Mouse (Mus musculus) monocyte, adult 2 months (primary cell): ENCODE results near the gene Zfp341.

Experiments used
- DNase-seq, 2 experiments: peaks; one replicate each; pipeline ENCODE4 v3.0.0; 2022; ENCODE audit warnings: low spot score in 2 of 2, low read depth in 1 of 2

Gene Zfp341

DNA sequence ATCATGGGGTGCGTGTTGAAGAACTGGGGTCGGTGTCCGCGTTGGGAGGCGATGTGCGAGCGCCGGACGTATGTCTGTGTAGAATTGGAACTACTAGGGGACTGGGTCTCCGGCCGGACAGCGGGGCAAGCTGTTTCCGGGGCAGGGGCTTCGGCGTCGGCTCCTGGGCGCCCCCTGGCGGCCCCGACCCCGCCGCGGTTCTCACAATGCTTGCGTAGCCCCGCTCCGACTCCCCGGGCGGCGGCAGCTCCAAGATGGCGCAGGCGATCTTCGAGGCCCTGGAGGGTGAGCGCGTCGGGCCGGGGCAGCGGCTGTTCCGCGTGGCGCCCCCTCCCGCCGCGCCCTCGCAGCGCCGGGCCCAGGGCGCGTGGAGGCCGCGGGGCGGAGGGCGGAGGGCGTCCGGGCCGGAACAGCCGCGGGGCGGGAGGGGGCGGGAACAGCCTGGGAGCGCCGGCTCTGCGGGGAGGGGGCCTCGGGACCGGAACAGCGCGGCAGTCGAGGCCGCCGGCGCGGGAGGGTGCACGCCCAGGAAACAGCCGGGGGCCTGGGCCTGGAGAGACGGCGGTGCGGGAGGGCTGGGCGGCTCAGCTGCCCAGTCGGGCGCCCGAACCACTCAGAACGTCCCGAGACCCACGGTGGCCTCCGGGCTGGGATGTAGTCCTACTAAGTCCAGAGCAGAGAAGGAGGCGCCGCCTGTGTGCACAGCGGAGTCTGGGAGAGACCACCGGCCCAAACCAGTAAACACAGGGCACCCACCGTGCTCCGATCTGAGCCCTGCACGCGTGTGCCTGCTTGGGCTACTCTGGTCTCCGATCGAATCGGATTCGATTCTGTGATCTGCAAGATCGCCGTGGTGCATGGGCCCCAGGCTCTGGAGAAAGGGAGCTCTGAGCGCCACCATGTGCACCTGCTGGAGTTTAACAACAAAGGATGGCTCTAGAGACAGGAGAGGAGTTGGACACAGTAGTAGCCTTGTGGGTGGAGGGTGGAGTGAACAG, at the start of gene Zfp341, which contains the start of gene 4930519P11Rik:
TSS of gene Zfp341 (plus strand) at position 180 of the 998 bp plus-strand sequence.
TSS of gene 4930519P11Rik (minus strand) at position 320 of the 998 bp plus-strand sequence.
- DNase-seq: peak; percentile 69 to 82

DNA sequence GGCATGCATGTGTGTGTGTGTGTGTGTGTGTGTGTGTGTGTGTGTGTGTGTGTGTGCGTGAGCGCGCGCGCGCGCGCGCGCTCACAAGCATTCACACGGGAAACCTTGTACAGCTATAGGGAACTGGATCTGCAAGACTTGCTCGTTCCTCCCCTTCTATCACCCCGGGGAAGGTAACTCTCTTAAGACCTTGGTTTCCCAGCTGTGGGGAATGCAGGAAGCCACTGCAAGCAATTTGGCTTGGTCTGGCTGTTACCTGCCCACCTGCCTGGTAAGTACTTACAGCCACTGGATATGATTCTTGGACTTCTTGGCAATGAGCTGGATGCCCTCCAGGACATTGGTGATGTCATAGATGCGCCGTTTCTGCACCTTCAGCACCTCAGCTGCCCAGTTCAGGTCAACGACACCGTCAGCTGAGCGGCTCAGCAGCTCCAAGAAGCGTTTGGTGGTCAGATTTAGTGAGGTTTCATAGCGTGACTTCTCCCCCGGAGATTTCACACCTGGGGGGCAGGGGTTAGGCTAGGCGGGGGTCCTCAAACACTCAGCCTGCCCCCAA, 49.4 kb upstream of the Zfp341 start:
- DNase-seq: no peak

DNA sequence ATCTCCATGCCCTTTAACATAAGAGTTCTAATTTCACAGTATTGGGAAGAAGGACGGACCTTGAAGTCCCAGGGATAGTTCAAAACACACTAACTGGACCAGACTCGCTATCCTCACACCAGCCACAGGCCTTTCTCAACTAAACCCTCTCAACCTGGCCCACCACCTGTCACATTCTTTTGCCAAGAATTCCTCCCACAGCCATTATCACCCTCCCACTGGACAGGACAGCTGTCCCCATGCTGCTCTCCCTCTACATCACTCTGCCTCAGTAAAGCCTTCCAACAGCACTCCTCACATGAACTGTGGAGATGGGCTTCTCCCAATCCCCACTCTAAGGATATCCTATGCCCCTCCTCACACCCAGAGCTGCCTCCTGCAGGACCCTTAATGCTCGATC, 47.5 kb upstream of the Zfp341 start:
- no peak for DNase-seq

DNA sequence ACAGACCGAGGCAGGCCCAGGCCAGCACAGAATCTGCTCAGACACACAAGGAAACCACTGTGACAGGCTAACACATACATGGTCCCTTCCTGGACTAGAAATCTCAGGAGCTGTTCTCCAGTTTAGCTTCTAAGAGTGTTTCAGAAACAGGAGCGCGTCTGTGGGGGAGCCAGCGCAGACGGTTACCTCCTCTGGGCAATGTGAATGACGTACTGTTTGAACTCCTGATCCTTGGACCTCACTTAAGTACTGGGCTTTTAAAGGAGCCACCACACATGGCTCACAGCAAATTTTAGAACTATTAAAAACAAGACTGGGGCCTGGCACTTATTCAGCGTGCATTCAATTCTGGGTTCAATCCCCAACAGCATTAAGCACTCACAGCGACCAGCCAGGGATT, 46.5 kb upstream of the Zfp341 start:
- no peak for DNase-seq

DNA sequence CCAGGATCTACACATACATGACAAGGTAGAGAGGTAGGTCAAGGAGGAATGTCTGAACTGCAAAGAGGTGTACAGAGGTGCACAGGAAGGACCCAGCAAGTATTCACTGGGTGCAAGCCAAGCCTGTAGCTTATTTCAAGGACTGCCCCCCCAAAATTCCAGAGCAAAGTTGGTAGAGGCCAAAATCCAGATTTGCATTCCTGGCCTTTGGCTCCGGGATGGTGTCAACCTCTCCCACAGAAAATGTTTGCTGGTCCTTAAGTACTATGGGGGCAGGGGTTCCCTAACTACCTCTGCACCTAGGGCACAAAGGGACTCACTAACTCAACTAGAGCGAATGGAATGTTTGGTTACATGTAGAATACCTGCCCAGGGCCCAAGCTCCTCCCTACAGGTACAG, 45.3 kb upstream of the Zfp341 start:
- DNase-seq: no peak

DNA sequence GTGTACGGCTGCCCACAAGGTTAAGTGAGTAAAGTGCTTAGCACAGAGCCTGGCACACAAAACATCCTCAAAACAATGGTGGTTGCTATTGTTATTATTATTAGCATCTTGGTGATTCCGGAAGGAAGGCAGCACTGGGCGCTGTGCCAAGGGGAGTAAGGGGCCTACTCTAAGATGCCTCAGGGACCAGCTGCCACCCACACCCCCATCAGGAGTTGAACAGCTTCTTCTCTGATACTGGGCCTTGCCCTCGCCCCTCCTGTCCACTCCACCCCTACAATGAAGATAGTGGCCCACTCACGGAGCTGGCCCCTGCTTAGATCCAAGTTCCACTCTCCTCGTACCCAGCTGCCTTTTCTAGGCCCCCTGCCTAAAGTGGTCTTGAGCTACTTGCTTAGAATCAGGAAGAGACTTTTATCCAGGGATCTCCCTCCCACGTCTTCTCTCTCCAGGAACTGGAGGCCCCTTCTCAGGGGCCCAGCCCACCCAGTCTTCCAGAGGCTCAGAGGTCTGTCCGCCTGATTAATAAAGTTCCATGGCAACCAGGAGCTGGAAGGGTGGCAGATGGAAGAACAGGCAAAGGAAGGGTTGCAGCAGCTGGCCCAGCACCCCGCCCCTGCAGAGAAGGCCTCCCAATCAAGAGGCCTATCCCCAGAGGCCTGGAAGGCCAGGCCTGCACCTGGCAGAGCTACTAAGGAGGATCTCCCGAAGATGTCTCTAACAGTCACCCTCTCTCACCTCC, 44.6 kb upstream of the Zfp341 start:
- DNase-seq: no peak

DNA sequence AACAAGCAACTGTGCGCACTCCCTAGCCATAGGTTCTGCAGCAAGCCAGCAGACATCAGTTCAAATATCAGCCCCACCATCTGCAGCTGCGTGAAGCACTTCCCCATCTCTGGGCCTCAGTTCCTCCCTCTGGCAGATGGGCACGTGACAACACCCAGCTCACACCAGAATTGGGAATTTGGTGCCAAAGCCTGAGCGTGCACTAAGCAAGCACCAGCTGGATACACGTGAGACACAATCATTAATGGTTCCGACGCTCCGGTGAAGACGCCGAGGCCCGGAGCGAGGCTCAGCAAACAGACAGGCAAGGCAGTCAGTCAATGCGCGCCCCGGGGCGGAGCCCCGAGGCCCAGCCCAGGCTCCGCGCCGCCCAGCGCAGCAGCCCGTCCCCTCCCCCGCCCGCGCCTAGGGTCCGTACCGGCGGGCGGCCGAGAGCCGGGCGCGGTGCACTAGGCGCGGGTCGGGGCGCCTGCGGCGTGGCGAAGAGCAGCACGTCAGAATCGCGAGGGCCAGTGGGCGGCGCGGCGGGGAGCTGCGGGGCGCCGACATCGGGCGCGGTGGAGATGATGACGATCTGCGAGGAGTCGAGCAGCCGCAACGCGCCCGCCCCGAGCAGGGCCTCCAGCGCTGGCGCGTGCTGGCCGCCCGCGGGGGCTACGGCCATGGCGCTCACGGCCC, 43.9 kb upstream of the Zfp341 start:
- peak; percentile 53 to 65 for DNase-seq

DNA sequence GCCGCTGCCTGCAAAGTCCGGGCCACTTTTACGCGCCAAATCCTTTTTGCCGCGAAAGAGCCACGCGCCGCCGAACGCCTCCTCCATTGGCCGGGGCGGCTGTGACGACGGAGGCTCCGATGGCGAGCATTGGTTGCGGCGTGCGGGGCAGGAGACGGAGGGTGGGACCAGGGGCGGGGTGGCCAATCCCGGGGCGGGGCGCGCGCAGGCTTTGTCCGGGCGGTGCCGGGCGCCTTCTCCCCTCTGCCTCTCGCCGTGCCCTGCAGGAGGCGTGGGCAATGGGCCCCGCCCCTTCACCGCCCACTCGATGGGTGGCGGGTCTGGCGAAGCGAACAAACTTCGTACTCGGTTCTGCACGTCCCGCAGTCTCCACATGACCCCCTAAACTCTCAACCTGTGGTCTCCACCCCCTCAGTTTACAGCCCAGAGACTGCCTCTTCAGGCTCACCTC, 43.2 kb upstream of the Zfp341 start, which contains the start of gene E2f1:
TSS of gene E2f1 (minus strand) at position 57 of the 451 bp plus-strand sequence.
- peak; percentile 82 to 86 for DNase-seq

DNA sequence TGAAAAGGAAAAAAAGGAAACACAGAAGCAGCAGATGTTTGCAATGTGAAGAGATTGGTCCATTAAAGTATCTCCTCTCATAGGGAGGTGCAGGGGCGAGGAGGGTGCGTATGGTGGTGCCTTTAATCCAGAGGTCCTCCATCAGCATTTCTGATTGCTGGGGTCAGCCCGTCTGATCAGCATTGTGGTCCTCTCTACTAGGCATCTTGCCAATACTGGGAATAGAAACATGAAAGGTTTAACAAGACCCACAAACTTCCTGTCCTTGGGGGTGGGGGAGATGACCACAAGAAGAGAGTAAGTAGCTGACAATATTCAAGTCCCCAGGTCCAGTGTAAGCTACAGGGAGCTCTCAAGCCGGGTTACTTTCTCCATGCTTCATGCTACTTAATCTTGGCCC, 42.4 kb upstream of the Zfp341 start:
- no peak for DNase-seq

DNA sequence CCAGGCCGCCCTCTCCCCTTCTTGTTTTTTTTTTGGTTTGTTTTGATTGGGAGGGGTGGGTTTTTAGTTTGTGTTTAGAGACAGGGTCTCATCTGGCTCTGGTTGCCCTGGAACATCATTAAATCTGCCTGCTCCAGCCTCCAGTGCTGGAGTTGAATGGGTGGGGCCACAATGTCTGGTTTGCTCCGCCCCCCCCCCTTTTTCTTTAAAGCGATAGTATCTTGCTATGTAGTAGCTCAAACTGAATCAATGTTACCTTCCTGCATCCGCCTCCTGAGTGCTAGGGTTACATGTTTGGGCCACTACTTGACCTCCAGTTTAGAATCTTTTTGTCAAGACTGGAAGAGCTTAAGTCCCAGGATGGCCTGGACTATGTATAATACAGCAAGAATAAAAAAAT, 41.8 kb upstream of the Zfp341 start:
- no peak for DNase-seq

DNA sequence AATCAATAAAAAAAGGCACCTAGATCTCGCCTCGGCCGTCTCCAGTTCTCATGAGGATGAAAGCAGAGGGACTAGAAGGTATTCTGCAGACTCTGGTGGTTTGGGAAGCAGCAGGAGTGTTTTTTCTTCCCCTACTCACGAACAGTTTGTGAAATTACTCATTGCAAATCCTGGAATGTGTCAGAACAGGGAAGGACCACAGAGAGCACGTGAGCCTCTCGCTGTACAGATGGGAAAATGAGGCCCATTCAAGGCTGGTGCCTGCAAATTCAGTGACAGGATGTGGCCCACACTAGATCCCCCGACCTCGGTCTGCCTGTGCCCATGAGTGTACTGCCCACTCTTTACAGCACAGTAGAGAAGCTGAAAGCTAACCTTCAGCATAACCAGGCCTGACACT, 41.1 kb upstream of the Zfp341 start:
- no peak for DNase-seq

DNA sequence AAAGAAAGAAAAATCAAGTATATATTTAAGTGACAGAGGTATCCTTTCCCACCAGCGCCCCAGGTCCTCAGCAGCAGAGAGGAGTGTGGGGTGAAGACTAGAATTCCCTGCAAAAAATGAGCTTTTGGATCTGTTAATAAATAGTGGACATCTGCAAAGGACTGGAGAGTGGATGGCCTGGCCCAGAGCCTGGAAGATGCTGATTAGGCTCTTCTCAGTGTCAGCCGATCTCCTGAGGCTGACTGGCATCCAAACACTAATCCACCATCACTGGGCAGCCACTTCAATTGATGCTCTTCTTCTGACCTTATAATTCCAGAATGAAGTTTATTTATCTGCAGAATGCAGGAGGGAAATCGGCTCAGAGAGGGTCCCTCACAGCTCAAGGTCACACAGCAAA, 40.1 kb upstream of the Zfp341 start:
- DNase-seq: no peak

DNA sequence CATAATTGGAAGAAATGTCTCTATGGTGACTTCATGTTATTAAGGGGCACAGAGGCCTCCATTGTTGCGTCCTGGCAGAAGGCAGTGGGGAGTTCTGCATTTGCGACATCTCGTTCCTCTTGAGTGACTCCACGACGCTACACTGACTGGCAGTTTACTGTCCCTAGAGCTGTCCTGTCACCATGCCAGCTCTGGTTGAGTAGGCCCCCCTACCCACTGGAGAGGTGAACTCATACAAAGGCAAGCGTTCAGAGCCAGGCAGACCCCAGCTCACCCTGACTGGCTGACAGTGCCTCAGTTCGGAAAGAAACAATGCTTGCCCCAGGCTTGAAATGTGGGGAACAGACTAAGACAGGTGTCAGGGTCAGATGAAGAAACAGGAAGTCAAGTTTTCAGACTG, 38.8 kb upstream of the Zfp341 start:
- no peak for DNase-seq

DNA sequence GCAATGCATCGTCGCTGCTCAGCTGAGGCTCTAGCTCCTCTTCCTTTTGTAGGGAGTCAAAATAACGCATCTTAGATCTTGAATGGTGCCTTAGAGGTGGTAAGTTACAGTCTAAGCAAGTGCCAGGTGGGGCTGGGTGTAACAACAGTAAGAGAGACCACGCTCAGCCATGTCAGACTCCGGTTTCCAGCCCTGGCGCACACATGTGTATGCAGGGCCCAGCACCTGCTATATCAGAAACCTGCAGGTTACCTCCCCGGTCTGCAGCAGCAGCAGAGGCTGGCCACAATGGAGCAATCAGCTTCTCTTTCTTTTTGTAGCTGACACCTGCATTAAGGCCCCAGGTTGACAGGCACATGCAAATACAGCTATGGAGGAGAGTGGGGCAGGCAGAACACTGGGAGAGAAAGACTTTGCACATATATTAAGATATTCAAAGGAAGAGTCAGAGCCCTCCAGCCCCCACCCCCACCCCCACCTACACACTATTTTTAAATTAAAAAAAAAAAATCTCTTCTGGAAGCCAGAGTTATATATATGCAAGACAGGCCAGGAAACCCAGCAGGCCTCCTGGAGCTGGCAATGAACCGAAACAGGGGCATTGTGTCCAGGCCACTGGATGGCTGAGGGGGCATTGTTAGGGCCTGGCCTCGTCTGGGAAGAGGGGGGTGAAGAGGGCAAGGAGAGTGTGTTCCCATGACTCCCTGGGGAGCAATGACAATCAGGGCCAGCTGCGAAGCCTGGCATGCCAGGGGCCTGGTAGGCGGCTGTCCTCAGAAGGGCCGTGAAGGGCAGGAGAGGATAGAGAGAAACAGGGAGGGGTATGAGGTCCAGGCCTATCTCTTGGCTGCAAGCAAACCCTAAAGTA, 36.0 kb upstream of the Zfp341 start:
- DNase-seq: no peak

DNA sequence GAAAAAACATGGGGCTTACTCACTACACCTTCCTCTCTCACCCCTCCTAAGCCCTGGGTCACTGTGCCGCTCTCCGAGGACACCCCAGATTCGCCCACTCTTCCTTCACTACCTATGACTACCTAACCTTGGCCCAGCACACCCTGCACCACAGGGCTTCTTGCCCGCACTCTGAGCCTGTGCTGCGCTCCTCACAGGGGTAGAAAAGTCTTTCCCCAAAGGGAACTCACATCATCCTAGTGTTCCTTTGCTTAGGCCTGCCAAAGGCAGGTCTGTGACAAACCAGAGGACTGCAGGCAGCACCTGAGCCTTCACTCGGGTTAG, 35.4 kb upstream of the Zfp341 start:
- DNase-seq: no peak

DNA sequence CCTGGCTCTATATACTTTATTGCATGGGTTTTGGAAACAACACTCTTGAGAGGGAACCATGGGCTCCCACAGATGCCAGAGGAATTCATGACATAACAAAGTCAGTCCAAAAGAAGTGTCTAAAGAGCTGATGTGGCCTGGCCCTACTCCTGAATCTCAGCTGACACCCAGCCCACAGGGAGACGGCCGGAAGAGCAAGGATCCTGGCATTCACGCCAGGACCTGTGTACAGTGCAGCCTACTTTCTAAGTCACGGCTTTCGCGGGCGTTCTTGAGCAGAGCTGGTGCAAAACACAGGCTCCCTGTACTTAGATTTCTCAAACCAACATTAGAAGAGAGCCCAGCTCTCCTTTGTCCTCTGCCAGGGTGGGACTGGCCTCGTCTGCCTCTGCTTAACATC, 32.5 kb upstream of the Zfp341 start:
- DNase-seq: no peak

DNA sequence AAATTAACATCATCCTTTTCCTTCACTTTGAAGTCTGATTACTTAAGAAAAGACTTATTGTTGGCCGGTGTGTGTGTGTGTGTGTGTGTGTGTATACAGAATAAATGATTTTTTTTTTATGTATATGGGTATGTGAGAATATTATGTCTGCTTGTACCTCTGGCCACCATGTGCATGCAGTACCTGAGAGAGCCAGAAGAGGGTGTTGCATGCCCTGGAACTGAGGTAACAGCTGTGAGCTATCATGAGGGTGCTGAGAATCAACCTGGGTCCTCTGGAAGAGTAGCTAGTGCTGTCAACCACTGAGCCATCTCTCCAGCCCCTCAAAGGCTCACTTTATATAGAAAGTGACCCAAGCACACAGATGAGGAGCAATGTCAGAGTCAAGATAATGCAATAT, 31.7 kb upstream of the Zfp341 start:
- no peak for DNase-seq

DNA sequence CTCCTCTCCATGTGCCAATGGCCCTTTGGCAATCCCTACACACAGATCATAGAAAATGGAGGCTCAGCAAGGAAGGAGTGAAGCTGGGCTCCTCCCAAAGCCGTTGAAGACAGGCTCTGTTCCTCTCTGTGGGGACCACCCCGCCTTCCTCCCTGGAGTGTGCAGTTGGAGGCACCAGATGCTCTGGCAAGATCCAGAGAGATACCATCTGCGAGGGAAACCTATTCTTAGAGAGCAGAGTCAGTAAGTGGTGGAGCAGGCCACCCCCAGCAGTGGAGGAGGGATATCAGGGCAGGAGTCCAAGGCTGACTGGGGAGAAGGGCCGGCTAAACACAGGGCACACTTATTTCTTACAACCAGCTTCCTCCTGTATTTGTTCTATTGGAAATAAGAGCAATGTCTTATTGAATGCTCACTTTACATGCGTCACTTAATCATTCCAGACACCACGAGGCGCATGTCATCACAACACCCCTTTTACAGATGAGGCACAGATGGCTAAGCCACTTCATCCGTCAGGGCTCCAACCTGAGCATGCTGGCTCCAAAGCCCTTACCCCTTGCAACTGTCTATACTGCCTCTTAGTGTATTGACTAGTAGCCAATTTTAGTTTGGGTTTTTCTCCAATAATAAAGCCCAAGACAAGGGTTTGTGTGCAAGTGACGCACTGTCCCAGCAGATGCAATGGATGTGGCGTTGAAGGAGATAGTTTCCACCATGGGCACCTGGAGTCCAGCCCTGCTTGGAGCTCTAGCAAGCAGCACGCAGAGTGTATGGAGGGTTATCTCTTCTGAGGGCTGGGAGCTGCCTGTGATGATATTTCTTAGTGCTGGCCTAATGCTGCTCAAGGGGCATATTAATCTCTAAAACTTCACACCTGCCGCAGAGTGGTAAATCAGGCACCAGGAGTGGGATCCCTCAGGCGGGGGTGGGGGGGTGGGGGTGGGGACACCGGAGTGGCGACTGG, 28.9 kb upstream of the Zfp341 start:
- no peak for DNase-seq
